Mouse (Mus musculus): ENCODE results near the gene Cnfn. TPM values are rescaled to one million over a fixed set of nuclear protein-coding genes. Genes with fewer than 3 reads are reported as not detected.
"Not testable (repeated sequence)": the region's sequence is repeated elsewhere in the genome, so short reads cannot be mapped to it uniquely, and the experiment has no call there.

Gene Cnfn
- total RNA-seq, 2 experiments from 2014 or later = not detected

DNA sequence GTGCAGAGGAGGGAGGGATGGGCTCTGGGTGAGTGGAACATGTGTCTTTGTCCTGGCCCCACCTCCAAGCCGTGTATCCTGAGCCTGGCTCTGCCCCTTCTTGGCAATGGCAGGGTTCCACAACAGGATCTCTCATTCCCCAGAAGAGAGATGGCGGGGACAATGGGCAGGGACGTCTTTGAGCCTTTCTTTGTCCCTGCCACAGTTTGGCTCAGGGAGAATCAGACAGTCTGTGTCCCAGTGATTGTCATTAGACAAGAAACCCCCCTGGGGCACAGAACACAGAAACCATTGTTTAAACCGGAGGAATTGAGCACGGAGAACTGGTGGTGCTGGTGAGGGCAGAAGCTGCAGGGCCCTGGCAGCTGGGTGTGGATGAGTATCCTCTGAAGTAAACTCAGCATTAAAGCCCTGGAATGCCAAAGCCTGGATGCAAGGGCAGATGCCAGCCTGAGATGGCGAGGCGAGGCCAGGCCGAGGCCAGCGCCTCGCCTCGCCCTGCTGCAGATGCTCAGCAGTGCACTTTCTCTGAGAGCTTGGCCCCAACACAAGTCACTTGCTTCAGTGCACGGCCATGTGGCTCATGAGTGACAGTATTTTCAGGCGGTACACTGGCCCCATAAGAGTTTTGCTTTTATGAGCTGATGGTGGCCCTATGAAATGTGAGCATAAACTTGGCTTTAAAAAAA, 3.4 kb downstream of the Cnfn start:
- no peak for DNase-seq

GRCm38 (mm10) chr7:25363632-25364031, 5.9 kb downstream of the Cnfn start:
- no peak for DNase-seq

DNA sequence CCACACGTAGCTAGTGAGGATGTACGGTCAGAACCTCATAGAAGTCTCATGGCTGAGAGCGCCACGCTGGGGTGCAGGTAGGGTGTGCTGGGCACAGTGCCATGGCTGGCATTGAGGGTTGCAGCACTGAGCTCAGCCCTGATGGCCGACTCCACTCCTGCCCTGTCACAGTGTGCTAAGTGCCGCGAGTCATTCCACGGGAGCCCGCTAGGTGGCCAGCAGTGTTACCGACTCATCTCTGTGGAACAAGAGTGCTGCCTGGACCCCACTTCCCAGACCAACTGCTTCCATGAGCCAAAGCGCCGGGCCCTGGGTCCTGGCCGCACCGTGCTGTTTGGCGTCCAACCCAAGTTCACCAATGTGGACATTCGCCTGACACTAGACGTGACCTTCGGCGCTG, 6.4 kb downstream of the Cnfn start:
- DNase-seq = no peak

GRCm38 (mm10) chr7:25358721-25359206, 10.8 kb downstream of the Cnfn start:
- no peak for DNase-seq

GRCm38 (mm10) chr7:25348861-25349260, 20.7 kb downstream of the Cnfn start:
- no peak for DNase-seq

DNA sequence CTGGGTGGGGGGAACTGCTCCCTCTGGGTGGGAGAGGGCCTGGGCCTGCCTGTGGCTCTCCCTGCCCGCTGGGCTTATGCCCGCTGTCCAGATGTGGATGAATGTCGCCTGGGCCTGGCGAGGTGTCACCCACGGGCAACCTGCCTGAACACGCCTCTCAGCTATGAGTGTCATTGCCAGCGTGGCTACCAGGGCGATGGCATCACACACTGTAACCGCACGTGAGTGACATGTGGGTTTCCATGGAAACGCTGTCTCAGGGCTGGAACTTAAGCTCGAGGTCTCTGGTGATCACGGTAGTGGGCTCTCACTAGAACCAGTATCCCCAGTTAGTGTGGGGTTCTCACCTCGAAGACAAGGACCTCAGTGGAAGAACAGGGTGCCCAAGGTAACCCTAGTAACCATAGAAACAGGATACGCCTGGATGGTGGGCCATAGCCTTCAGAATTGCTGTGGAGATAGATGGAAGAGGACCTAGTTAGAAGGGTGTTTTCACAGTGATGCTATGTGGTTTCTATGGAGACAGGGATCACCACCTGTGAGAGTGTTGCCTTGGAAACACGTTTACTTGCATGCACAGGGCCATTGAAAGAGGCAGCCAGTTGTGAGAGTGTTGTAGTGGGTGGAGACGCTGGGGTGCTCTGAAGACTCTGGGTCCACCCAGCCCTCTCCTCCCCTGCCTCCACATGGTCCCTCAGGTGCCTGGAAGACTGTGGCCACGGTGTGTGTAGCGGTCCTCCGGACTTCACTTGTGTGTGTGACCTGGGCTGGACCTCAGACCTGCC, 28.3 kb downstream of the Cnfn start:
- no peak for DNase-seq

- no peak for DNase-seq
Measured at GRCm38 (mm10) chr7:25339329-25339728, 30.2 kb downstream of the Cnfn start.

GRCm38 (mm10) chr7:25334472-25334871, 35.1 kb downstream of the Cnfn start:
- DNase-seq = no peak

- peak; percentile 69 for DNase-seq
Measured at GRCm38 (mm10) chr7:25333596-25334307, 35.8 kb downstream of the Cnfn start.

DNA sequence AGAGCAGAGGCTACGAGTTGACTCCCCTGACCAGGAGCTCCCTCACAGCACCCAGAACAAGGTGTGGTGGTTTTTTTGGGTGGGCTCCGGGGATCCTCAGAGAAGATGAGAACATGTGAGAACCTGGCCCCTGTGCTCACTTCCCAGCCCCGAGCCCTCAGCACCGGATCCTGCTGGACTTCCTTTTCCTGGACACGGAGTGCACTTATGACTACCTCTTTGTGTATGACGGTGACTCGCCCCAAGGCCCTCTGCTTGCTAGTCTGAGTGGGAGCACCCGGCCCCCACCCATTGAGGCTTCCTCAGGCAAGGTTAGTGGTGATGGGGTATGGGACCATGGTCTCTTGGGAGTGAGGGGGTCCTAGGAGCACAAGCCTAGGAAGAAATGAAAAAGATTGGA, 43.3 kb downstream of the Cnfn start:
- DNase-seq = no peak

DNA sequence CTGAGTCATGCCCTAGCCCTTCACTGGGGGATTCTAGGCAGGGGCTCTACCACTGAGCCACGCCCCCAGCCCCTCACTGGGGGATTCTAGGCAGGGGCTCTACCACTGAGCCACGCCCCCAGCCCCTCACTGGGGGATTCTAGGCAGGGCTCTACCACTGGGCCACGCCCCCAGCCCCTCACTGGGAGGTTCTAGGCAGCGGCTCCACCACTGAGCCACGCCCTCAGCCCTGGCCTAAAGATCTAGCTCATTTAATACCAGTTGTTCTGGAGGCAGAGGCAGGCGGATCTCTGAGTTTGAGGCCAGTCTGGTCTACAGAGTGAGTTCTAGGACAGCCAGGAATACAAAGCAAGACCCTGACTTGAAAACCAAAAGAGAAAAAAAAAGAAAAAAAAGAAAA, 44.1 kb downstream of the Cnfn start:
- DNase-seq = not testable (repeated sequence)

- DNase-seq = no peak
Measured at GRCm38 (mm10) chr7:25323219-25323618, 46.3 kb downstream of the Cnfn start.

GRCm38 (mm10) chr7:25322058-25322484, 47.5 kb downstream of the Cnfn start:
- peak; percentile 28 for DNase-seq

Other genes with a start within 250 kb of the Cnfn start
- under 1 TPM; 0.08 to 0.21 TPM for gene Pou2f2, start 190.0 kb downstream of the Cnfn start, total RNA-seq (2021)
- gene Dedd2, start 149.1 kb downstream of the Cnfn start, total RNA-seq (2021) = 1 to 10 TPM; 7.2 to 7.9 TPM
- 1 to 10 TPM; 4.6 to 5.2 TPM for gene Zfp526, start 148.3 kb downstream of the Cnfn start, total RNA-seq (2021)
- gene Gsk3a, start 131.9 kb downstream of the Cnfn start, total RNA-seq (2021) = 10 to 100 TPM; 59.5 to 66.2 TPM
- gene Erf, start 119.0 kb downstream of the Cnfn start, total RNA-seq (2021) = 1 to 10 TPM; 5.8 to 7.2 TPM
- 10 to 100 TPM; 29.0 to 30.4 TPM for gene Cic, start 102.0 kb downstream of the Cnfn start, total RNA-seq (2021)
- gene Pafah1b3, start 71.7 kb downstream of the Cnfn start, total RNA-seq (2021) = 1 to 10 TPM; 1.4 to 1.5 TPM
- gene Prr19, start 68.3 kb downstream of the Cnfn start, total RNA-seq (2021) = not detected
- gene Tmem145, start 63.6 kb downstream of the Cnfn start, total RNA-seq (2021) = not detected
- gene Megf8, start 52.6 kb downstream of the Cnfn start, total RNA-seq (2021) = 10 to 100 TPM; 15.5 to 18.7 TPM
- gene Lipe, start 29.0 kb upstream of the Cnfn start, total RNA-seq (2021) = 10 to 100 TPM; 12.8 to 42.6 TPM
- gene Cxcl17, start 43.2 kb upstream of the Cnfn start, total RNA-seq (2021) = not detected
- gene Ceacam1, start 107.9 kb upstream of the Cnfn start, total RNA-seq (2021) = 1 to 10 TPM; 4.1 to 5.2 TPM
- under 1 TPM; 0.49 to 0.59 TPM for gene Ceacam2, start 170.1 kb upstream of the Cnfn start, total RNA-seq (2021)
- not detected for gene Erich4, start 246.2 kb upstream of the Cnfn start, total RNA-seq (2021)
- 10 to 100 TPM; 36.9 to 38.6 TPM for gene Dmac2, start 249.7 kb upstream of the Cnfn start, total RNA-seq (2021)